Mouse (Mus musculus) heart, embryonic 11.5 days (tissue): ENCODE measurements around the gene Apol7b. TPM values are rescaled to one million over a fixed set of nuclear protein-coding genes. Genes with fewer than 3 reads are reported as not detected.
"Not testable (repeated sequence)": the region's sequence is repeated elsewhere in the genome, so short reads cannot be mapped to it uniquely, and the experiment has no call there.

Experiments
- ATAC-seq: fragments of 200-750 bp; cut with Nextera tagmentation; replicated peaks from 2 replicates; pipeline ENCODE4 v1.8.0; 2017; ENCODE audit warnings: moderate library complexity; ENCODE audit not compliant: insufficient number of reproducible peaks, low FRiP score, low TSS enrichment
- H3K27ac ChIP-seq: fragments of 300-500 bp; sonication (generic); 2 replicates; pipeline ENCODE4 v1.5.1; 2014; ENCODE audit warnings: mild to moderate bottlenecking, low read depth, low read length
- H3K27me3 ChIP-seq: fragments of 300-500 bp; sonication (generic); 2 replicates; pipeline ENCODE4 v1.6.1; 2014; ENCODE audit warnings: mild to moderate bottlenecking, low read length, mixed read lengths; ENCODE audit not compliant: control insufficient read depth, insufficient read depth
- H3K36me3 ChIP-seq: fragments of 300-500 bp; sonication (generic); 2 replicates; pipeline ENCODE4 v1.6.1; 2014; ENCODE audit warnings: mild to moderate bottlenecking, low read length, moderate library complexity, mixed read lengths; ENCODE audit not compliant: control insufficient read depth, insufficient read depth
- H3K4me1 ChIP-seq: fragments of 300-500 bp; sonication (generic); 2 replicates; pipeline ENCODE4 v1.6.1; 2014; ENCODE audit warnings: low read length; ENCODE audit not compliant: control insufficient read depth, insufficient read depth
- H3K4me2 ChIP-seq: fragments of 300-500 bp; sonication (generic); 2 replicates; pipeline ENCODE4 v1.6.1; 2014; ENCODE audit warnings: mild to moderate bottlenecking, moderate library complexity
- H3K4me3 ChIP-seq: fragments of 300-500 bp; sonication (generic); 2 replicates; pipeline ENCODE4 v1.5.1; 2014; ENCODE audit warnings: low read depth, low read length
- H3K9ac ChIP-seq: fragments of 300-500 bp; sonication (generic); 2 replicates; pipeline ENCODE4 v1.6.1; 2014; ENCODE audit warnings: mild to moderate bottlenecking, low read depth, low read length, moderate library complexity
- H3K9me3 ChIP-seq: fragments of 300-500 bp; sonication (generic); replicated peaks from 2 replicates; pipeline ENCODE4 v1.6.1; 2016; ENCODE audit warnings: low read length; ENCODE audit not compliant: control insufficient read depth
- WGBS: fragments of 180-500 bp; shearing (Covaris S2); extraction: QIAGEN DNeasy Blood & Tissue Kit; methylation state at CpG from one replicate; pipeline ENCODE4 v1.1.7; 2014; ENCODE audit not compliant: insufficient replicate concordance; 5-methylcytosine and 5-hydroxymethylcytosine counted together
- polyA plus RNA-seq: library from polyadenylated mRNA; unstranded; fragments of >200 nt; fragmentation: Nextera tagmentation; extraction: Ambion mirVana; gene quantifications from 2 replicates; pipeline ENCODE4 v1.2.1, GENCODE M21; 2014

The Apol7b gene
- polyA plus RNA-seq, result not detected in 2 replicates

DNA sequence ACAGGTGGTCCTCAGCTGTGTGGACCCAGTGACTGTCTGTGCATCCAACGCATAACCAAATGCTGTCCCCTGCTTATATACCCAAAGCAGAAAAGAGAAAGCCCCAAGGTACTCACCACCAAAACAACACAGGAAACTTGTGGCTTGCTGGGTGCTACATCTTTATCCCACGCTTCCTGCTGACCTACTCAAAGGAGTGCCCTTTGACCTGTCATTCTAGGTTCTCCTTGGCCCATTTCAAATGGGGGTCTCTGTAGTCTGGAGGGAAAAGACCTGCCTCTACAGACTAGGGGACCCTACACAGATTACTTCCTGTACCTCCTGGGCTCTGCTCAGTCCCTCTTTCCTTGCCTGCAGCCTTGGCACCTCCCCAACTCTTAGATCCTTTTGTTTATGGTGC, at the start of gene Apol7b:
Gene Apol7b (minus strand): TSS at position 101 of the 400 bp plus-strand sequence.
- H3K27me3 ChIP-seq, H3K36me3 ChIP-seq, H3K9ac ChIP-seq, H3K4me1 ChIP-seq, H3K4me3 ChIP-seq, H3K27ac ChIP-seq, H3K4me2 ChIP-seq, ATAC-seq, H3K9me3 ChIP-seq: not testable (repeated sequence)
- WGBS, result 80% methylated on average over 2 of the region's 2 CpGs

DNA sequence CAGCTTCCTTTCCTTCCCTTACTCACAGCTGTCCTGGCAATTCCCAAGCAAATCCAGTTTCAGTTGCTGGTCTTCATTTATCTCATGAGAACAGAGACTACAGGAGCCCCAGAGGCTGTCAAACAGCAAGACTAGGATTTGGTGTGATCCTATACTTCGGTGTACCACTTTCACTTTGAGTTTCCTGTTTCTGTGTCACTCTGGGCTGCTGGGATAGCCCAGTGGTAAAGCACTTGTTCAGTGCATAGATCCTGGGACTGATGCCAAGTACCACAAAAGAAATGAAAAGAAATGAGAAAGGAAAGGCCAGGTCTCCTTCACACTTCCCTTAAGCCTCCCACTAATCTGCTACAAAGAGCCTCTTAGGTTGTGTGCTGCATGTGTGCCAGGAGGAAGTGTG, 47.4 kb upstream of the Apol7b start:
- H3K4me2 ChIP-seq, H3K27me3 ChIP-seq, ATAC-seq, H3K9me3 ChIP-seq, H3K4me3 ChIP-seq, H3K27ac ChIP-seq, H3K36me3 ChIP-seq, H3K4me1 ChIP-seq, H3K9ac ChIP-seq: not testable (repeated sequence)
- WGBS, result 56% methylated on average over 1 of the region's 1 CpGs

DNA sequence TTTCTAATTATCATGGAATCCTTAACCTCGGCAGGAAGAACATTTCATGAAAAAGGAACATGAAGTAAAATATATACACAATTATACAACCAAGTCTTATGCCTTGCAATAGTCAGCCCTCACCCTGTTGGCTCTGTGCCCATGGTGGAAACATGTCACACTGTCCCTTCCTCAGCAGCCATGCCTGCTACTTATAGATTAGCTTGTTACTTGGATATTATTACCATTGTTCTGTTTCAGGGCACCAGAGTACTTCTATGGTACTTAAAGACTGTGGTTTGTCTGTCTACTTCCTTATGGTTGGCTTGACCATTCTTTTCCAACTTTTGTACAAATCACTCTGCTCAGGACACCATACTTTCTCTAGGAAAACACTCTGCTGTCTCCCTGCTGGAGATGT, 45.9 kb upstream of the Apol7b start:
- H3K27me3 ChIP-seq, H3K9ac ChIP-seq, H3K36me3 ChIP-seq, H3K27ac ChIP-seq, H3K9me3 ChIP-seq, ATAC-seq, H3K4me1 ChIP-seq, H3K4me2 ChIP-seq, H3K4me3 ChIP-seq: not testable (repeated sequence)
- no CpG with 5 or more reads among the region's 1 CpGs for WGBS

DNA sequence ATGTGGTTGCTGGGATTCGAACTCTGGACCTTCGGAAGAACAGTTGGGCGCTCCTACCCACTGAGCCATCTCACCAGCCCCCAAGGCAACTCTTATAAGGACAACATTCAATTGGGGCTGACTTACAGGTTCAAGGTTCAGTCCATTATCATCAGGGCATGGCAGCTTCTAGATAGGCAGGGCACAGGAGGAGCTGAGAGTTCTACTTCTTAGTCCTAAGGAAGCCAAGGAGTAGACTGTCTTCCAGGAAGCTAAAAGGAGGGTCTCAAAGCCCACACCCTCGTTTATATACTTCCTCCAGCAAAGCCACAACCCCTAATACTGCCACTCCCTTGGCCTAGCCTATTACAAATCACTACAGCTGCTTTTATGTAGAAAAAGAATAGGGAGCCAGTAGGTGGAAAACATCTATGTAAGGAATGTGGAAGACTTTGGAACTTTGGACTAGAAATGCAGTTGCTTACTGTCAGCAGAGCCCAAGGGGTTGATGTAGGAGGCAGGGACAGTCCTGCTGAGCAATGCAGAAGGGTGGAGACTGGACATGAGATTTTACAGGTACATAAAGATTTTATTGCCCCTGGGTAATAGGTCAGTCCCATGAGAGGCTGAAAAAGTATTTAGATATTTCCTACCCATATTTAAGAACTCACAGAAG, 35.0 kb upstream of the Apol7b start:
- WGBS, result 67% methylated on average over 4 of the region's 4 CpGs
- H3K27me3 ChIP-seq, result no peaks in the 10 kb centered on the region
- ATAC-seq, result no peak
- no peaks in the 10 kb centered on the region for H3K4me1 ChIP-seq
- H3K4me2 ChIP-seq, result no peak overlapping the region
- no peak overlapping the region for H3K4me3 ChIP-seq
- H3K9ac ChIP-seq, result no peak overlapping the region
- no peak overlapping the region for H3K27ac ChIP-seq
- H3K9me3 ChIP-seq, result no peaks in the 10 kb centered on the region
- no peaks in the 10 kb centered on the region for H3K36me3 ChIP-seq

DNA sequence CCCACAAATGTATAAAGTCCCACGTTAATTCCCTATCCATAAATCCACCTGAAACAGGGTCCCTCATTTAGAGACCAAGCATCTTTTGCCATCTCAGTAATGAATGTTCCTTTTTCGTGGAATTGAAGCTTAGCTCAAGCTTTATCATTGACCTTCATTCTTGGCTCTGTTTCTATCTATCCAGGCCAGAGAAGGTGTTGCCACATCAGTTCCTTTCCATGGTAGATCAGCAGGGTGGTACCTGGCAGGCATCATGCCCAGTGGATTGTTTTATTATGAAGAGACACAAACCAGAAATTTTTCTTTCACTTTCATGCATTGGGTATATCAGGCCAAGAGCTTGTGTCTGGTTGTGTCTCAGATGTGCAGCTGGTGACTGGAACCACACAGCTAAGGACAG, 29.4 kb upstream of the Apol7b start, which contains the start of gene Apol10a:
Gene Apol10a (plus strand): TSS at position 355 of the 400 bp plus-strand sequence.
- H3K9me3 ChIP-seq, ATAC-seq, H3K4me3 ChIP-seq, H3K4me2 ChIP-seq, H3K27ac ChIP-seq, H3K27me3 ChIP-seq, H3K36me3 ChIP-seq, H3K9ac ChIP-seq, H3K4me1 ChIP-seq: not testable (repeated sequence)
- 60% methylated on average over 2 of the region's 2 CpGs for WGBS

DNA sequence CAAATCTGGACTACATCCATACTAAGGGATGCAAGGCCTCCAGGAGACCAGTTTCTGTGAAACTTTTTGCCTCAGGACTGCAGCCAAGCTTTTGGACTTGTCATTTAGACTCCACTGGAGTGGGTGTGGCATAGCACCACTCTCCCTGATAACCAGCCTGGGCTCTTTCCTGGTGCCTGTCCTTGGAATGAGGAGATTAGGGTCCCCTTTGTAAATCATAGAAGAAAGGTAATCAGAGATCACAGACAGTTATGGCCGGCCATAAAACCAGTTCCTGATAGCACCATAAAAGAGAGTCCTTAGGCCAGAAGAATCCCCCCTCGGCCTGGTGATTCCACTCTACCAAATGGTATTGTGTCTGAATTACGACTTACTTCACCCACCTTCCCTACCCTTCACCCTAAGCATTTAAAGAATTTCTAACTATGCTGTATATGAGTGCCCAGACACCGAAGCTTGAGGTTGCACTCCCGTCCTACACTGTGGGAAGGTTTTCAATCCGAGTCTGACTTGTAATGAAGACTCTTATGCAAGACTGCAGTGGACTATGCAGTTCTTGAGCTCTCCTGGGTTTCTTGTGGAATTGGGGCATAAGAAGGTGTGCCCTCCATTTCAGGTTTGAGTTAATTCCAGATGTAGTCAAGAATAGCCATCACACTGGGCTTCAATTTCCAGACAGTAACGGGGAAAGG, 27.6 kb upstream of the Apol7b start:
- WGBS, result 74% methylated on average over 7 of the region's 7 CpGs
- not testable (repeated sequence) for H3K4me1 ChIP-seq, H3K4me2 ChIP-seq, H3K27ac ChIP-seq, ATAC-seq, H3K36me3 ChIP-seq, H3K27me3 ChIP-seq, H3K4me3 ChIP-seq, H3K9ac ChIP-seq, H3K9me3 ChIP-seq

DNA sequence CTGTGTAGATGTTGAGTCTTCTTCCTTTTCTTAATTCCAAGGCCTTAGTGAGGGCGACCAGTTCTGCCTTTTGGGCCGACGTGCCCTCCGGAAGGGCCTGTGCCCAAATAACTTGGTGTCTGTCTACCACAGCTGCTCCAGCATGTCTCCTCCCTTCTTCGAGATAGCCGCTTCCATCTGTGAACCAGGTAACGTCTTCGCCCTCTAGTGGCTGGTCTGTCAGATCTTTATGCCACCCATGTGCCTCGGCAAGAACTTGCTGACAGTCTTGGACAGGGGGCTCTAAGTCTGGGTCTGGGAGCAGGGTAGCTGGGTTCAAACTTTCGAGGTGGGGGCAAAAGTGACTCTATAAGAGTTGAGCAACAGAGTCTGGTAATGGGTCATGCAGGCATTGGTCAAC, 2.6 kb upstream of the Apol7b start:
- 43% methylated on average over 10 of the region's 10 CpGs for WGBS
- ATAC-seq, H3K4me3 ChIP-seq, H3K9ac ChIP-seq, H3K9me3 ChIP-seq, H3K4me2 ChIP-seq, H3K27me3 ChIP-seq, H3K36me3 ChIP-seq, H3K4me1 ChIP-seq, H3K27ac ChIP-seq: not testable (repeated sequence)

DNA sequence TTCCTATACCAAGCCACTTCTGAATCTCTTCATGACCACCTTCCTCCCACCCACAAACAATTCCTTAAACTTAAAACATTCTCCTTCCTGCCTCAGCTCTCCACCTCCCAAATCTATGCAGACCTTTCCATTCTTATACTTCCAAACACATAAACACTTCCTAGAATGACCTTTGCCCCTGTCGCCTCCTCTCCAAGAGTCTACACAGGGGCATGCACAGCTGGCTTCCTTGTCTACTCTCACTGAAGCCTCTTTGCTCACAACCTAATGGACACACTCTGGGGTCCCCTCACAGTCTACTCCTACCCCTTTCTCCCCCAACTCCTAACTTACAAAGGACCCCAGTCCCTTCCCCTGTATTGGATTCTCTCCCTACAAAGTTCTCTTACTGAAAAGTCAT, 1.6 kb downstream of the Apol7b start:
- H3K36me3 ChIP-seq, H3K4me1 ChIP-seq, H3K27ac ChIP-seq, H3K4me3 ChIP-seq, H3K4me2 ChIP-seq, H3K9ac ChIP-seq, ATAC-seq, H3K27me3 ChIP-seq, H3K9me3 ChIP-seq: not testable (repeated sequence)
- WGBS, result 86% methylated on average over 1 of the region's 1 CpGs

DNA sequence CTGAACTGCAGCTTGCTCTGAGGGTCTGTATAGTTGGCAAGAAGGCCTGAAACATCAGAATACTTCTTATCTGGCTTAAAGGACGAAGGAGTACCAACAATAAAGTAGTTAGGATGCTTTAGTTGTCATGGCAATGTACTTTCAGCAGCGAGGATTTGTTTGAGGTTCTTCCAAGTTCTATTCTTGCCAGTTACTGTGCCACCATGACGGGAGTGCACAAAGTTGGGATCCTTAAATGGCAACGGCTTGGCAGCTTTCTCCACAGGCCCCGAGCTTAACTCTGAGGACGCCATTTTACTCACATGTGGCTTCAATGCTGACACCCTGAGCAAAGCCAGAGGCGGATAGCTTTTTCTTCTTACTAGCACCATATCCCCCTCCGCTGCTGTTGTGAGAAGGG, 2.5 kb downstream of the Apol7b start:
- H3K4me1 ChIP-seq, ATAC-seq: not testable (repeated sequence)

More for the DNA sequence above, 2.5 kb downstream of the Apol7b start:
- not testable (repeated sequence) for H3K9ac ChIP-seq, H3K36me3 ChIP-seq, H3K27me3 ChIP-seq, H3K4me2 ChIP-seq, H3K27ac ChIP-seq, H3K4me3 ChIP-seq, H3K9me3 ChIP-seq
- WGBS, result 75% methylated on average over 7 of the region's 8 CpGs
